Mouse (Mus musculus) limb, embryonic 14.5 days (tissue): ENCODE results near the gene Nr5a1. TPM values are rescaled to one million over a fixed set of nuclear protein-coding genes. Genes with fewer than 3 reads are reported as not detected.

ENCODE experiments used
- ATAC-seq: fragments of 200-750 bp; cut with Nextera tagmentation; 2 replicates; pipeline ENCODE4 v1.8.0; 2017; ENCODE audit warnings: low read depth, moderate number of reproducible peaks, moderate TSS enrichment; ENCODE audit not compliant: low FRiP score
- DNase-seq: peaks from one replicate; pipeline ENCODE4 v3.0.0-alpha.2; 2015; ENCODE audit warnings: low spot score
- H3K27ac ChIP-seq: fragments of 300-500 bp; sonication (generic); replicated peaks from 2 replicates; pipeline ENCODE4 v1.5.1; 2014; ENCODE audit warnings: low read depth, mild to moderate bottlenecking, low read length, moderate library complexity, mixed read lengths
- H3K27me3 ChIP-seq: fragments of 300-500 bp; sonication (generic); 2 replicates; pipeline ENCODE4 v1.6.1; 2014; ENCODE audit warnings: low read length, mixed read lengths; ENCODE audit not compliant: control insufficient read depth, insufficient read depth
- H3K36me3 ChIP-seq: fragments of 300-500 bp; sonication (generic); 2 replicates; pipeline ENCODE4 v1.6.1; 2014; ENCODE audit warnings: mild to moderate bottlenecking, low read length, moderate library complexity, mixed read lengths; ENCODE audit not compliant: control insufficient read depth, insufficient read depth
- H3K4me1 ChIP-seq: fragments of 300-500 bp; sonication (generic); 2 replicates; pipeline ENCODE4 v1.6.1; 2014; ENCODE audit warnings: antibody characterized with exemption, low read length, mixed read lengths; ENCODE audit not compliant: control insufficient read depth, insufficient read depth
- H3K4me2 ChIP-seq: fragments of 300-500 bp; sonication (generic); replicated peaks from 2 replicates; pipeline ENCODE4 v1.6.1; 2014; ENCODE audit warnings: low read depth, mild to moderate bottlenecking, low read length, moderate library complexity; ENCODE audit not compliant: severe bottlenecking
- H3K4me3 ChIP-seq: fragments of 300-500 bp; sonication (generic); replicated peaks from 2 replicates; pipeline ENCODE4 v1.5.1; 2014; ENCODE audit warnings: low read length
- H3K9ac ChIP-seq: fragments of 300-500 bp; sonication (generic); 2 replicates; pipeline ENCODE4 v1.6.1; 2014; ENCODE audit warnings: mild to moderate bottlenecking, low read depth, low read length, moderate library complexity; ENCODE audit not compliant: severe bottlenecking
- H3K9me3 ChIP-seq: fragments of 300-500 bp; sonication (generic); 2 replicates; pipeline ENCODE4 v1.6.1; 2016; ENCODE audit warnings: low read length; ENCODE audit not compliant: control insufficient read depth
- POLR2A ChIP-seq: fragments of 200-500 bp; IDR thresholded peaks from 2 replicates; pipeline ENCODE4 v1.8.0; 2012; ENCODE audit warnings: inconsistent platforms, mild to moderate bottlenecking, moderate library complexity, borderline replicate concordance; ENCODE audit not compliant: insufficient read depth, insufficient read length; ENCODE audit errors: extremely low read depth
- WGBS: fragments of 180-500 bp; shearing (Covaris S2); extraction: QIAGEN DNeasy Blood & Tissue Kit; methylation state at CpG from one replicate; pipeline ENCODE4 v1.1.7; 2014; 5-methylcytosine and 5-hydroxymethylcytosine counted together
- polyA plus RNA-seq, 2 experiments: library from polyadenylated mRNA; depleted of rRNA in 1 of 2; stranded (reverse) in 1 of 2; unstranded in 1 of 2; fragments of >200 nt; fragmentation: Nextera tagmentation in 1 of 2; extraction: Ambion mirVana in 1 of 2; gene quantifications; 2 replicates each; pipeline versions ENCODE4 v1.2.1 to v1.2.3; 2012 to 2014

The Nr5a1 gene
- polyA plus RNA-seq, 2 experiments = 0.10 TPM; not detected in 1

DNA sequence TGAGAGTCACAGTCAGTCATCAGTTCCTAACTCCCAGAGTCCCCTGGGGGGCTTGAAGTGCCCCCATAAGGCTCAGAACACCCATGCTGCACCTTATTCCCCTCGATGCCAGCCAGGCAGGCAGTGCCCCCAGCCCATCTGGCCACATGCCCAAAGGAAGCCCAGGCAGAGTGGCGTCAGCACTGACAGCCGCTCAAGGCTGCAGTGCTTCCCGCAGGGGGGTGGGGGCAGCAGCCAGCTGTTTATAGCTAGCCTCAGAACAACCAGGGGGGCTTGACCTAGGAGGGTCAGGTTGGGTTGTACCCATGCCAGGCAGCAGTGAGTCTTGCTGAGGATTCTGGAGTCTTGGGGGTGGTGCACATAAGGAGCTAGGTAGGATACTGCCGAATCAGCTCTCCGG lies 7.7 kb downstream of the Nr5a1 start:
- 28% methylated on average over 6 of the region's 6 CpGs for WGBS
- Histone ChIP-seq H3K4me1 (peaks cover 10% of the 10 kb centered on the region; the same call in 1 of the 2 replicates), H3K9me3 (no peaks in the 10 kb centered on the region), H3K4me3 (no peak overlapping the region), H3K27me3 (peaks cover 58% of the 10 kb centered on the region), H3K9ac (no peak overlapping the region), H3K27ac (no peak overlapping the region), H3K4me2 (no peak overlapping the region), H3K36me3 (no peaks in the 10 kb centered on the region)
- no peak for TF ChIP-seq POLR2A
- ATAC-seq (no peak), DNase-seq (no peak)

GRCm38 (mm10) chr2:38705036-38705435 lies 9.3 kb downstream of the Nr5a1 start:
- Histone ChIP-seq H3K4me2 (no peak overlapping the region), H3K9ac (no peak overlapping the region), H3K27me3 (peaks cover 42% of the 10 kb centered on the region), H3K9me3 (no peaks in the 10 kb centered on the region), H3K27ac (no peak overlapping the region), H3K4me3 (no peak overlapping the region), H3K36me3 (no peaks in the 10 kb centered on the region), H3K4me1 (peaks cover 3% of the 10 kb centered on the region; the same call in 1 of the 2 replicates)
- ATAC-seq (no peak), DNase-seq (no peak)
- no peak for TF ChIP-seq POLR2A
- WGBS = 60% methylated on average over 4 of the region's 4 CpGs

DNA sequence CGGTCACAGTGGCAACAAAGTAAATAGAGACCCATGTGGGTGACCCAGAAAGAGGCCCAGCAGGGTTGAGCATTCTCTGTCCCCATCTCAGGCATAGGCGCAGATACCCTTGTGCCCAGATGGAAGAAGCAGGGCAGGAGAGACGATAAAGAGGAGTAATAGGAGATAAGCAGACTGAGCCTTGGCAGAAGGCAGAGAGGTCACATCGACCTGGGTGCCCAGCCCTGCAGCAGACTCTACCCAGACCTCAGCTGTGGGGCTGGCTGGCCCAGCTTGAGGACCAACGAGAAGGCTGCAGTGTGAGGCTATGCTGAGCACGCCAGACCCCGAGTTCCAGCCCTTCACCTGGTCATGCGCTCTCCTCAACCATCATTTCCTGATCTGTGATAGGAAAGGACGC lies 10.0 kb downstream of the Nr5a1 start:
- DNase-seq = no peak
- H3K27me3 ChIP-seq = peaks cover 35% of the 10 kb centered on the region
- no peaks in the 10 kb centered on the region for H3K9me3 ChIP-seq
- H3K4me1 ChIP-seq = peaks cover 3% of the 10 kb centered on the region; the same call in 1 of the 2 replicates
- H3K36me3 ChIP-seq = no peaks in the 10 kb centered on the region
- no peak overlapping the region for H3K4me3 ChIP-seq
- WGBS = 77% methylated on average over 7 of the region's 9 CpGs
- no peak overlapping the region for H3K9ac ChIP-seq
- ATAC-seq = no peak
- TF ChIP-seq POLR2A = no peak
- no peak overlapping the region for H3K4me2 ChIP-seq
- H3K27ac ChIP-seq = no peak overlapping the region

- Histone ChIP-seq H3K27me3 (no peaks in the 10 kb centered on the region), H3K9me3 (no peaks in the 10 kb centered on the region), H3K36me3 (no peaks in the 10 kb centered on the region), H3K4me3 (no peak overlapping the region), H3K4me2 (no peak overlapping the region), H3K27ac (no peak overlapping the region), H3K4me1 (no peaks in the 10 kb centered on the region), H3K9ac (no peak overlapping the region)
- 60% methylated on average over 5 of the region's 5 CpGs for WGBS
- TF ChIP-seq POLR2A = no peak
- ATAC-seq (no peak), DNase-seq (no peak)
Observed at GRCm38 (mm10) chr2:38700177-38700576, 14.2 kb downstream of the Nr5a1 start.

DNA sequence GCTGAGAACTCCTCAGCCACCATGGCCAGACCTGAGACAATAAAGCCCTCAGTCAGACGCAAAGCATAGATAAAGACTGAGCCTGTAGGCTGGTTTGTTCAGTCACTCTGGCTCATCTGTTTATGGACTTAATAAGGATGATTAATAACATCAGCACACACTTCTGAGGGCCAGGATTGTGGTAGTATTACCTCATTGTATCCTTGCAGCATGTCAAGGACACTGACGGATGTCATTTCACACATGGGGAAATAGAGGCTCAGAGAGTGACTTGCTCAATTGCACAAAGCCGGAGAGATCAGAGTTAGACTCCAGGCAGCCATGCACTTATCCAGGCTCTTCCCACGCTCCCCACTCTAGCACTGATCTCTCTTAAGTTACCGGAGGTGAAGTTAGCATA lies 15.7 kb downstream of the Nr5a1 start:
- H3K9ac ChIP-seq = no peak overlapping the region
- no peak overlapping the region for H3K4me3 ChIP-seq
- no peak for TF ChIP-seq POLR2A
- H3K27me3 ChIP-seq = no peaks in the 10 kb centered on the region
- no peaks in the 10 kb centered on the region for H3K9me3 ChIP-seq
- no peak overlapping the region for H3K4me2 ChIP-seq
- DNase-seq (no peak), ATAC-seq (no peak)
- H3K36me3 ChIP-seq = no peaks in the 10 kb centered on the region
- H3K27ac ChIP-seq = no peak overlapping the region
- 77% methylated on average over 5 of the region's 5 CpGs for WGBS
- H3K4me1 ChIP-seq = no peaks in the 10 kb centered on the region
